Mouse (Mus musculus): ENCODE results near the gene Ranbp2. TPM values are rescaled to one million over a fixed set of nuclear protein-coding genes. Genes with fewer than 3 reads are reported as not detected.

Ranbp2 gene
- polyA plus RNA-seq (2015; fragmentation: Nextera tagmentation; extraction: Ambion mirVana) = 19.7 and 21.5 TPM in 2 replicates

GRCm38 (mm10) chr10:58446384-58447279 is at the start of gene Ranbp2:
Ranbp2 (plus strand) TSS chr10:58446920.
- H3K4me2 ChIP-seq (replicated peaks) = peak within 1 kb of the TSS; percentile 63
- ATAC-seq (replicated peaks) = peak; percentile 98
- peak within 1 kb of the TSS; percentile 96 for H3K27ac ChIP-seq (replicated peaks)
- H3K4me3 ChIP-seq = peak within 1 kb of the TSS; percentile 100
- H3K27me3 ChIP-seq = no peaks in the 10 kb centered on the region
- H3K4me1 ChIP-seq = peaks cover 12% of the 10 kb centered on the region
- H3K9me3 ChIP-seq = no peaks in the 10 kb centered on the region
- peak within 1 kb of the TSS; percentile 91 for H3K9ac ChIP-seq (replicated peaks)
- WGBS = under 1% methylated on average over 77 of the region's 91 CpGs
- H3K36me3 ChIP-seq = no peaks in the 10 kb centered on the region

DNA sequence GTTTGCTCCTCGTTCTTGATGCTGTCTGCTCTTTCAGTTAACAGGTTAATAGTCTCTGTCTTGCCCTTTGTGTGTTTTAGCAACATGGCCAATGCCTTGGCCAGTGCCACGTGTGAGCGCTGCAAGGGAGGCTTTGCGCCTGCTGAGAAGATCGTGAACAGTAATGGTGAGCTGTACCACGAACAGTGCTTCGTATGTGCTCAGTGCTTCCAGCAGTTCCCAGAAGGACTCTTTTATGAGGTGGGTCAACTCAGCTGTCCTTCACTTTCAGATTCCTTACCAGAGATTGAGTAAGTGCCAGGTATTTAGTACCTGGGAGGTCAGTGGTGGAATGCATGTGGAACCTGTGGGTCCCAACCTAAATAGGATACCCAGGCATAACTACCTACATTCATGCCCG is 47.8 kb upstream of the Ranbp2 start:
- Histone ChIP-seq H3K9ac (replicated peaks) (no peak overlapping the region), H3K4me1 (0 out of 2 replicates have a peak, but pooled peaks cover 7% of the 10 kb centered on the region), H3K36me3 (0 out of 2 replicates have a peak, but pooled peaks cover 3% of the 10 kb centered on the region), H3K4me2 (replicated peaks) (no peak overlapping the region), H3K27me3 (no peaks in the 10 kb centered on the region), H3K9me3 (no peaks in the 10 kb centered on the region), H3K4me3 (no peak overlapping the region), H3K27ac (replicated peaks) (no peak overlapping the region)
- 90% methylated on average over 8 of the region's 8 CpGs for WGBS
- ATAC-seq (replicated peaks) = no peak

GRCm38 (mm10) chr10:58401838-58402237 is 44.9 kb upstream of the Ranbp2 start:
- Histone ChIP-seq H3K4me2 (replicated peaks) (no peak overlapping the region), H3K9me3 (no peaks in the 10 kb centered on the region), H3K27me3 (no peaks in the 10 kb centered on the region), H3K27ac (replicated peaks) (no peak overlapping the region), H3K4me1 (0 out of 2 replicates have a peak, but pooled peaks cover 1% of the 10 kb centered on the region), H3K9ac (replicated peaks) (no peak overlapping the region), H3K36me3 (peaks cover 6% of the 10 kb centered on the region; the same call in 1 of the 2 replicates), H3K4me3 (no peak overlapping the region)
- whole genome bisulfite sequencing = 91% methylated on average over 3 of the region's 3 CpGs
- no peak for ATAC-seq (replicated peaks)

GRCm38 (mm10) chr10:58404639-58405038 is 42.1 kb upstream of the Ranbp2 start:
- Histone ChIP-seq H3K9me3 (no peaks in the 10 kb centered on the region), H3K27me3 (no peaks in the 10 kb centered on the region), H3K4me3 (no peak overlapping the region), H3K27ac (replicated peaks) (no peak overlapping the region), H3K4me2 (replicated peaks) (no peak overlapping the region), H3K36me3 (peaks cover 14% of the 10 kb centered on the region), H3K9ac (replicated peaks) (no peak overlapping the region), H3K4me1 (no peaks in the 10 kb centered on the region)
- 91% methylated on average over 6 of the region's 6 CpGs for WGBS
- no peak for ATAC-seq (replicated peaks)

DNA sequence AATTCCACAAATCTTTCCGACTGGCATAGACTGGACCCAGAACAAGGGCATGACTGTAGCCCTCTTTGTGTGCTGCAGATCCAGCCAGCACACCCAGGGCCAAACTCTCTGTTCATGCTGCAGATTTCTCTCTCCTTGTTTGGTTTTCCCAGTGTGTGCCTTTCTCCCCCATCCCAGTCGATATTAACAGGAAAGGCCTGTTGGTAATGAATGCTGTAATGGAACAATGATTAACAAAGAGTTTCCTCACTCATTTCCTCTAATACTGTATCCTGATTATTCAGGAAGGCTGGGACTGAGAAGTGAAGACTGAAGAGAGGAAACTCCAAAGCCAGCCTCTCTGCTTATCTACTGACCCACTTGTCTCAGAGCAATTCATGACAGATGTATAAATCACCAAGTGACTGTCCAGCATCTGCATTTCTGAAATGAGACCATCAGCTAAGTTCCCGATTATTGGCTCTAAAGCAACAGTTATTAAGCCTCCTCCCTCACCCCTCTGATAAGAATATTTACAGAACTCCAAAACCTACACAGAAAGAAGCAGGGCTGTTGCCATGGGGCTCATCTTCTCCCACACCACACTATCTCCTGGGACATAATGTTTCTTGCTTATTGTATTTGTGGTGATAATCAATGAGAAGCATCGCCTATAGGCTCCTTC is 41.3 kb upstream of the Ranbp2 start:
- no peak overlapping the region for H3K4me2 ChIP-seq (replicated peaks)
- H3K9me3 ChIP-seq = no peaks in the 10 kb centered on the region
- WGBS = 85% methylated on average over 4 of the region's 4 CpGs
- ATAC-seq (replicated peaks) = no peak
- peaks cover 19% of the 10 kb centered on the region for H3K36me3 ChIP-seq
- H3K27me3 ChIP-seq = no peaks in the 10 kb centered on the region
- H3K4me3 ChIP-seq = no peak overlapping the region
- H3K4me1 ChIP-seq = no peaks in the 10 kb centered on the region
- no peak overlapping the region for H3K9ac ChIP-seq (replicated peaks)
- H3K27ac ChIP-seq (replicated peaks) = no peak overlapping the region

DNA sequence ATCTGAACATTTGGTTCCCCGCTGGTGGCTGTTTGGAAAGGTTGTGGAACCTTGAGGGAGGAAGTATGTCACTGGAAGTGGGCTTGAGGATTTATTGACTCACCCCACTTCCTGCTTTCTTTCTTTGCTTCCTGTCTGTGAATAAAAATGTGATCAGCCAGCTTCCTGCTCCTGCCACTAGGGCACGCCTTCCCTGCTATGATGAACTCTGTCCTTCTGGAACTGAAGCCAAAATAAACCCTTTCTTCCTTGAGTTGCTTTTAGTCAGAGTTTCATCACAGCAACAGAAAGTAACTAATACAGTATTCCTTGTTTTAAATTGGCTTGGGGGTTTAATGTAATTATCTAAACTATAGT is 40.8 kb upstream of the Ranbp2 start:
- no peak overlapping the region for H3K4me3 ChIP-seq
- 97% methylated on average over 2 of the region's 2 CpGs for WGBS
- H3K36me3 ChIP-seq = peaks cover 21% of the 10 kb centered on the region
- H3K9me3 ChIP-seq = no peaks in the 10 kb centered on the region
- H3K9ac ChIP-seq (replicated peaks) = no peak overlapping the region
- H3K4me2 ChIP-seq (replicated peaks) = no peak overlapping the region
- H3K27ac ChIP-seq (replicated peaks) = no peak overlapping the region
- H3K27me3 ChIP-seq = no peaks in the 10 kb centered on the region
- H3K4me1 ChIP-seq = no peaks in the 10 kb centered on the region
- no peak for ATAC-seq (replicated peaks)

- WGBS = 93% methylated on average over 4 of the region's 4 CpGs
- H3K36me3 ChIP-seq = peaks cover 54% of the 10 kb centered on the region
These were observed 34.4 kb upstream of the Ranbp2 start for GRCm38 (mm10) chr10:58412331-58412730.

DNA sequence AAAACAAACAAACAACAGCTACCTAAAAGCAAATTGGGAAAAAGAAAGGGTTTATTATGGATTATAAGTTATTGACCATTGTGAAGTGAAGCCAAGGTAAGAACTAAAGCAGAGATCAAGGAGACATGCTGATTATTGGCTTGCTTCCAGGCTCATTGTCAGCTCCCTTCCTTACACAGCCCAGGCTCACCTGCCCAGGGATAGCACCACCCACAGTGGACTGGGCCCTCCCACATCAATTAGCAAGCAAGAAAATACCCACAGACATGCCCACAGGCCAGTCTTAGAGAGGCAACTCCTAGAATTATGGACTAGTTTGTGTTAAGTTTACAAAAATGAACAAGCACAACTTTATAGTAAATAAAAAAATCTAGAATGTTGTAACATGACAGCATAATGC is 33.9 kb upstream of the Ranbp2 start:
- no peaks in the 10 kb centered on the region for H3K27me3 ChIP-seq
- H3K4me3 ChIP-seq = no peak overlapping the region
- no peak overlapping the region for H3K9ac ChIP-seq (replicated peaks)
- no peak overlapping the region for H3K27ac ChIP-seq (replicated peaks)
- H3K4me2 ChIP-seq (replicated peaks) = no peak overlapping the region
- H3K4me1 ChIP-seq = no peaks in the 10 kb centered on the region
- no peaks in the 10 kb centered on the region for H3K9me3 ChIP-seq
- ATAC-seq (replicated peaks) = no peak
- peaks cover 56% of the 10 kb centered on the region for H3K36me3 ChIP-seq

More at GRCm38 (mm10) chr10:58412331-58412730, 34.4 kb upstream of the Ranbp2 start:
- no peak for ATAC-seq (replicated peaks)
- no peak overlapping the region for H3K4me3 ChIP-seq
- no peaks in the 10 kb centered on the region for H3K27me3 ChIP-seq
- H3K4me1 ChIP-seq = no peaks in the 10 kb centered on the region
- no peak overlapping the region for H3K27ac ChIP-seq (replicated peaks)
- H3K9me3 ChIP-seq = no peaks in the 10 kb centered on the region
- no peak overlapping the region for H3K4me2 ChIP-seq (replicated peaks)
- no peak overlapping the region for H3K9ac ChIP-seq (replicated peaks)

- no peak for ATAC-seq (replicated peaks)
- no peak overlapping the region for H3K9ac ChIP-seq (replicated peaks)
- H3K9me3 ChIP-seq = no peaks in the 10 kb centered on the region
- no peak overlapping the region for H3K27ac ChIP-seq (replicated peaks)
- no peaks in the 10 kb centered on the region for H3K4me1 ChIP-seq
- H3K4me2 ChIP-seq (replicated peaks) = no peak overlapping the region
- H3K27me3 ChIP-seq = no peaks in the 10 kb centered on the region
- 86% methylated on average over 3 of the region's 3 CpGs for WGBS
- H3K36me3 ChIP-seq = peaks cover 44% of the 10 kb centered on the region
- no peak overlapping the region for H3K4me3 ChIP-seq
These were observed 30.0 kb upstream of the Ranbp2 start for GRCm38 (mm10) chr10:58416702-58417101.

- no peak for ATAC-seq (replicated peaks)
- H3K36me3 ChIP-seq = peaks cover 38% of the 10 kb centered on the region
These were observed 28.3 kb upstream of the Ranbp2 start for GRCm38 (mm10) chr10:58418290-58418971.

DNA sequence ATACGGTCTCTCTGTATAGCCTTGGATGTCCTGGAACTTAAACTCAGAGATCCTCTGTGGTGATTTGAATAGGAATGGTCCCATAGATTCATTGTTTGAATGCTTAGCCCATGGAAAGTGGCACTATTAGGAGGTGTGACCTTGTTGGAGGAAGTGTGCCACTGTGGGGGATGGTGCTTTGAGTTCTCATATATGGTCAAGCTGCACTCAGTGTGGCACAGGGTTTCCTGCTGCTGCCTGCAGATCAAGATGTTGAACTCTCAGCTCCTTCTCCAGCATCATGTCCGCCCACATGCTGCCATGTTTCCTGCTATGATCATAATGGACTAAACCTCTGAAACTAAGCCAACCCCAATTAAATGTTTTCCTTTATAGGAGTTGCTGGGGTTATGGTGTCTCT is 18.8 kb upstream of the Ranbp2 start:
- Histone ChIP-seq H3K4me3 (no peak overlapping the region), H3K4me2 (replicated peaks) (no peak overlapping the region), H3K4me1 (no peaks in the 10 kb centered on the region), H3K27ac (replicated peaks) (no peak overlapping the region), H3K9me3 (no peaks in the 10 kb centered on the region), H3K9ac (replicated peaks) (no peak overlapping the region), H3K36me3 (peaks cover 11% of the 10 kb centered on the region), H3K27me3 (no peaks in the 10 kb centered on the region)
- no peak for ATAC-seq (replicated peaks)
- WGBS = 93% methylated on average over 2 of the region's 2 CpGs

More at GRCm38 (mm10) chr10:58418290-58418971, 28.3 kb upstream of the Ranbp2 start:
- no peaks in the 10 kb centered on the region for H3K9me3 ChIP-seq
- no peaks in the 10 kb centered on the region for H3K27me3 ChIP-seq
- H3K9ac ChIP-seq (replicated peaks) = no peak overlapping the region
- no peak overlapping the region for H3K4me3 ChIP-seq
- no peak overlapping the region for H3K27ac ChIP-seq (replicated peaks)
- H3K4me2 ChIP-seq (replicated peaks) = no peak overlapping the region
- WGBS = 81% methylated on average over 10 of the region's 10 CpGs
- no peaks in the 10 kb centered on the region for H3K4me1 ChIP-seq

DNA sequence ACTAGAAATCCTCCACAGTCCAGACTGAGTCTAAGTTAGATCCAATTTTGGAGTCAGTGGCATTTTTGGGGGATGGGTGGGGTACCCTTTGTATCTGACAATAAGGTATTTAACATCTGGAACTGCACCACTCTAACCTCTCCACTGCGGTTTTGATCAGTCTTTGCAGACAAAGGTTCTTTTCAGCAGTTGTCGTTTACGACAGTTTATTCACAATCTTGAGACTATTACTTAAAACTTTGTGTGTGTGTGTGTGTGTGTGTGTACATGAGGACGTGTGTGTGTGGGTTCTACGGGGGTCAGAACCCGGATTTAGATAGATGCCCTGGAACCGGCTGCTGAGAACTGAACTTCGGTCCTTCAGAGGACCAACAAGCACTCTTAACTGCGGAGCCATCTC is 870 bp upstream of the Ranbp2 start:
- ATAC-seq (replicated peaks) = peak; percentile 17
- H3K27ac ChIP-seq (replicated peaks) = peak overlapping the region; percentile 96
- no peaks in the 10 kb centered on the region for H3K9me3 ChIP-seq

More for the DNA sequence above, 870 bp upstream of the Ranbp2 start:
- peak overlapping the region; percentile 100 for H3K4me3 ChIP-seq
- 12% methylated on average over 9 of the region's 9 CpGs for WGBS
- no peaks in the 10 kb centered on the region for H3K27me3 ChIP-seq
- peak overlapping the region; percentile 72 for H3K9ac ChIP-seq (replicated peaks)
- H3K4me1 ChIP-seq = peaks cover 12% of the 10 kb centered on the region
- H3K36me3 ChIP-seq = no peaks in the 10 kb centered on the region
- H3K4me2 ChIP-seq (replicated peaks) = peak overlapping the region; percentile 50

Data from forebrain, embryonic 15.5 days (tissue).